Mouse (Mus musculus) frontal cortex, adult 2 months (tissue): ENCODE data around the gene Nle1. TPM values are rescaled to one million over a fixed set of nuclear protein-coding genes. Genes with fewer than 3 reads are reported as not detected.
"Not testable (repeated sequence)": the region's sequence is repeated elsewhere in the genome, so short reads cannot be mapped to it uniquely, and the experiment has no call there.

Source experiments
- DNase-seq, 2 experiments: peaks; one replicate each; pipeline ENCODE4 v3.0.0; 2022; ENCODE audit warnings: low spot score in 1 of 2; ENCODE audit errors: extremely low spot score in 1 of 2
- polyA plus RNA-seq: library from polyadenylated mRNA; depleted of rRNA; stranded (reverse); fragments of >200 nt; gene quantifications from 2 replicates; pipeline ENCODE4 v1.2.3, GENCODE M21; 2012; rRNA removed

Nle1 gene
- polyA plus RNA-seq: 35.6 and 39.1 TPM in 2 replicates

DNA sequence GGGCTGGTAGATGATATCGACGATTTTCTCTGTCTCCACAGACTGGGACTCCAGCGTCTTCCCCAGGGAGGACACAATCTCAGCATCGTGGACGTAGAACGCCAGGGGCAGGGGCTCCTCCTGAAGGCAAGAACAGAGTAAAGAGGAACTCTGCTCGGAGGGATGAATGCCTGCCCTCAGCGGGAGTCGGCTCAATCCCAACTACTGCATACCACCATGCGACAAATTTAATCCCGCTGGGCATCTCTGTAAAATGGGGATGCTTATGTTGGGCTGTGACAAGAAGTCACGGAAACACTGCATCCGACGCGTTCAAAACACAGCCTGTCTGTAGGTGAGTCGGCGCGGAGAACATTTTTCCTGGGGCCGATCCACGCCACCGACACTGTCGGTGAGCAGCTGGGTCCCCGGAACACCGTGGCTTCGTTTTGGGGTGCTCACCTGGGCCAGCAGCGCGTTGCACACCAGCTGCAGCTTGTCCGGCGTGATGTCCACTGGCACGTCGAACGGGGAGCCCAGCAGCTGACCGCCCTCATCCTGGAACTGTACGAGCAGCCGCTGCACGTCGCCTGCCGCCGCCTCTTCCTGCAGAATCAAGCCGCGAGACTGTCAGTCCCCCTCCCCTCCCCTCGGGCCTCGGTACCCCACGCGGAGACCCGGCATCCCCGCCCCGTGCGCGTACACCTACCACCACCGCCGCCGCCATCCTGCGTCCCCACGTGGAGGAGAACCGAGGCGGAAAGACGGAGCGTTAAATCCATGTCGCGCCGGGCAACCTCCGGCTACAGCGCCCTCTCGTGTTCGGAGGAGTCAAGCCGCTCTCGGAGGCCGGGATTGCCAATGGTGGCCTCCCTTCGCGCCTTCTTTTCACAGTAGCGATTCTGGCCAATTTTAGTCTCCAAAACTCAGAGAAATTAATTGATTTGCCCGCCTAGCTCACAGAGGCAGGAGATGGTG, at the start of gene Nle1:
Gene Nle1 (minus strand): TSS at position 761 of the 957 bp plus-strand sequence.
- DNase-seq: peak; percentile 79 to 97

DNA sequence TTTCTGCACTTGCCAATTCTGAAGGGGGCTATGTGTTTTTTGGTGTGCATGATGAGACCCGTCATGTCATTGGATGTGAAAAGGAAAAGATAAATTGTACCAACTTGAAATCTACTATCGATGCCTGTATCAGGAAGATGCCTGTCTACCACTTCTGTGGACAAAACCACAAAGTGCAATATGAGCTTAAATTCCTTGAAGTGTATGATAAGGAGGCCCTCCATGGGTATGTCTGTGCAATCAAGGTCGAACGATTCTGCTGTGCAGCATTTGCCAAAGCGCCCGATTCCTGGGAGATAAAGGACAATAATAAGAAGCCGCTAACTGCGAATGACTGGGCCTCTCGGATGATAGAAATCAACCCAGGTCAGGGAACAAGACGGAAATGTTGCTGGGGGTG, 48.7 kb upstream of the Nle1 start:
- no peak for DNase-seq

DNA sequence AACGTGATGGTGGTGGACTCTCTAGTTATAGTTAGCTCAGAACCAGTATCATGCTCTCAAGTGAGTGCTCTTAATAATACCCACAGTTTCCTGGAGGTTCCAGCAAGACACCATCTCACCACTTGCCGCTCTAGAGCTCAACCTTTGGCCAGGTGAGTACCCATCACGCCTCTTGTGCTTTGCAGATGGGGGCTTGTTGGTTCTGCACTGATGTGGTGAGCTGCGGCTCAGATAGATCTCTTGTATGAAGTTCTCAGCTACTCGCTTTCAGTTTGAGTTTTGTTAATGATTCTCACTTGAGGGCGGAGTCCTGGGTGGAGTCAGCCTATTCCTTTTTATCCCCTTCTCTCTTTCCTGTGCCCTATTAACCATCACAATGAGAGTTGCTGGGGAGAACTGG, 46.4 kb upstream of the Nle1 start:
- DNase-seq: no peak

DNA sequence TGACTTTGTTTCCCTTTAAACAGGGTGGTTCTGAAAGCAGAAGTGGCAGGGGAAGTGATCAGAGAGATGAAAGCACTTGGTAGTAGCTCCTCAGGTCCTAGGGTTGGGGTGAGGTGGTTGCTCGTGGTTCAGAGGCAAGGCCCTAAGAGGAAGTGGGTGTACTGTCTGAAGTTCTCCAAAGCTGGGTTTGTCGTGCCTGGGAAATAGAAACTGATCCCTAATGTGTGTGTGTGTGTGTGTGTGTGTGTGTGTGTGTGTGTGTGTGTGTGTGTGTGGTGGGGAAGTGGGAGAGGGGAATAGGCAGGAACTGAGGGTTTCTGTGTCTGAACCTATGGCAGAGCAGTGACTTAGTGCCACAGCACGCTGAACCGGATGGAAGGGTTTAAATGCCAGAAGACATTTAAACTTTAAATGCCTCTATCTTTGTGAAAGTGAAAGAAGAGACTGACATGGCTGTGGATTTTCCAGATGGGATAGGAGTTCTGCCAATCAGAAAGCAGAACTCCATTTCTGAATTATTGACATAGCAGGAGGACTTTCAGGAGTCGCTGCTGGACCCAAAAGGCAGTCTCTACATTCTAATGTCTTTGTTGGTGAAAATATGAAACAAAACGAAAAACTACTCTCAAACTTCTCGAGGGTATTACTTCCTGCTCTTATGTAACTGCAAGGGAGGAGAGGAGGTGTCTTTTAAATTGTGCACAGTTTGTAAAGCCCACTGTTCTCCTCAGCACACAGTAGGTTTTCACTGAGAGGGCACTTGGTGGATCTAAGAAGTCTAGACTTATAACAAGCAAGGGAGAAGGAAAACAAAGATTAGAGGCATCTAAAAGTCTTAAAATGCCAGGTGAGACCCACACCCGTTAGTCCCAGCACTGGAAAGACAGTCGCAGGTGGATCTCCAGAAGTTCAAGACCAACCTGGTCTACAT, 44.7 kb upstream of the Nle1 start:
- DNase-seq: no peak

DNA sequence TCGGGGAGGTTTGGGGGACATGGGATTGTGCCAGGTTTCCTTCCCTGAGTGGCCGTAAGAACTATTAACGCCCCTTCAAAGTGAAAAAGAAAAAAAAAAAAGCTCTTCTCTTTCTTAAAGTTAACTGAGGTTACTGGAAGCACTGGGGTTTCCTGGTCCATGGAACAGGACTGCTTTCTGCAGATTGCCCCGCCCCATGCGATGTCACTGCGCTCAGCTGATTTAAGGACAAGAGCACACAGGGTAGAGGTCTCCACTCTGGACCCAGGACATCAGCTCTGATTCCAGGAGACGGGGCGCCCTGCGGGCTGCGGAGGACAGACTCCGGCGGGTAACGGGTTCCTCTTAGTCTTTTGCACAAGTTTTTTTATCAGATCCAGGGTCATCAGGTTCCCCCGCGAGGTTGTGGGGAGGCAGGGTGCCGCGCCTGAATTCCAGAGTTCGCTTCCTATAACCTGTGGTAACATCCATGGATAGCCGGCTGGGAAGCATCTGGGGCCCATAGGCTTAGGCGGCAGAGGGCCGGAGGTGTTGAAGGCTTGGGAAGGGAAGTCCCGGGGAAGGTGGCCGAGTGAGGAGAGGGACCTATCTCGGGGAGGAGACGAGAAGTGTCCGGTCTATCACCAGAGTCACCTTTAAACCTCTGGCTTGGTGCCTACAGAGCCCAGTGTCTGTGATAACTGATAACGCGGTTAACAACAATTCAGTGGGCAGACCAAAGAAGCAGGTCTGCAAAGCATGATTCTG, 43.8 kb upstream of the Nle1 start:
- DNase-seq: no peak

DNA sequence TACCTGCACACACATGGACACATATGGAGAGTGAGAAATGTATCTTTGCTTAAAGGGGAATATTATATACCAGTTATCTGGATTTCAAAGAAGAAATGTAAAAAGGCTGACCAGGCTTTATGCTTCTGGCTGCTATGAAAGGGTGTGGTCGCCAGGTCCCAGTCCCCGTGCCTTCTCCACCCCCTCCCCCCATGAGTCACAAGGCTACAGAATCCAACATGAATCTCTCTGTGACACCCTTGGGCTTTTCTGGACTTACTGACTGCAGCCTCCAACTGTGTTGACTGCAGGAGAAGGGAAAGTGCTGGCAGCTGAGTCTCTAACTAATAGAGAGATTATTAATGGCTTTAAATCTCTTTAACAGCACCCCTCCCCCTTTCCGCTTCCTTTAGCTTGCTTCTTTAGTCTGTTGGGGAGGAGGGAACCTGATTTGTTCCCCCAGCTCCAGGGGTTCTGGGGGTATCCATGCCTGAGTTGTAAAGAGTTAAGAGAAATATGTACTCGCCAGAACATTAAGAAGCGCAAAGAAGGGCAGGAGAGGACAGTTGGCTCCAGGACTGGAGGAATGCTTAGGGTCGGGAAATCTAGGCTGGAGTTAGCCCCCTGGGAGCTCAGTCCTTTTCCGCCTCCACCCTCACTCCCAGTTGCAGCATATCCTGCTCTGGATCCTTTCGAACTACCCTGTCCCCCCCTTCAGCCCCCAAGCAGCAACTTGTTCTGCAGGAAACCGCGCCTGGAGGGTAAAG, 42.7 kb upstream of the Nle1 start, which contains the start of gene Slfn5:
Gene Slfn5 (plus strand): TSS at position 614 of the 746 bp plus-strand sequence.
- no peak for DNase-seq

DNA sequence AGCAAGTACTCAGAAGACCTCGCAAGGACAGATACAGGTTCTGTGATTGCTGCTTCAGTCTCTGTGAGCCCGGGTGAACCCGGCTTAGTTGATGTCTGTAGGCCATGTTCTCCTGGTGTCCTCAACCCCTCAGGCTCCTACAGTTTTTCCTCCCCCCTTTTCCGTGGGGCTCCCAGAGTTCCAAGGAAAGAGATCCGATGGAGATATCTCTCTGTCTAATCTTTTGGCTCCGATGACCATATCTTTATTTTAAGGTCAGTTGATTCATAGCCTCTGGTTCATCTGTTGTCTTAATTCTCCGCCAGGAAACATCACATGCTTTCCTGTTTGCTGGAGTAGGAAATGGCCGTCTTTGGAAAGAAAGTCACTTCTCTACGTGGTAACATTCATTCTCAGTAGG, 40.8 kb upstream of the Nle1 start:
- no peak for DNase-seq

DNA sequence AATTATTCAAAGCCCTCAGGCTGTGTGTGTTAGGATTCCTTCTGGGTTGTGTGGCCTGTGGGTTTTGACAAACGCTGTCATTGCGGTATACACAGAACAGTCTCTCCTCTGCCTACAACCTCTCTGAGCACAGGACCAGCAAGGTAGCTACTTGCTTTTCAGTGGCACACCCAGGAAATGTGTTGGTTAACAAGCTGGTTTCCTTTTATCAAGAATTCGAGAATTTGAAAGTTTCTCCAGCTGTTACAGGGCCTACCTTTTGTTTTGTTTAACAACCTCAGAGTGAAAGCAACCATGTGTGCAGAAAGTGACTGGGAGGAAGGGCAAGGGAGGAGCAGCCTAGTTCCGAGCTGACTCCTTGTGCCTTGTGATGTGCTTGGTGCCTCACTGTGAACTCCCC, 39.2 kb upstream of the Nle1 start:
- no peak for DNase-seq

DNA sequence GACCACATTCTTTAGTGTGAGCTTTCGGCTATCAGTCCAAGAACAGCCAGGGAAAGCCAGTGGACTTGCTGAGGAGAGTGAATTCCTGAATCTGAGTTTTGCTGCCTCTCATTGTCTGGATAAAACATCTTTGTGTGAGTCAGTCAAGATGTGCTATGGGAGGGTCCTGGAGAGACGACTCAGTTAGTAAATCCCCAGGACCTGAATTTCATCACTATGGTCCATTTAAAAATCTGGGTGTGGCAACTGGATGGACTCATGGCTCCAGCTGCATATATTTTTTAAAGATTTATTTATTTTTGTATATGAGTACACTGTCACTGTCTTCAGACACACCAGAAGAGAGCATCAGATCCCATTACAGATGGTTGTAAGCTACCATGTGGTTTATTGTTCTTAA, 37.4 kb upstream of the Nle1 start:
- no peak for DNase-seq

DNA sequence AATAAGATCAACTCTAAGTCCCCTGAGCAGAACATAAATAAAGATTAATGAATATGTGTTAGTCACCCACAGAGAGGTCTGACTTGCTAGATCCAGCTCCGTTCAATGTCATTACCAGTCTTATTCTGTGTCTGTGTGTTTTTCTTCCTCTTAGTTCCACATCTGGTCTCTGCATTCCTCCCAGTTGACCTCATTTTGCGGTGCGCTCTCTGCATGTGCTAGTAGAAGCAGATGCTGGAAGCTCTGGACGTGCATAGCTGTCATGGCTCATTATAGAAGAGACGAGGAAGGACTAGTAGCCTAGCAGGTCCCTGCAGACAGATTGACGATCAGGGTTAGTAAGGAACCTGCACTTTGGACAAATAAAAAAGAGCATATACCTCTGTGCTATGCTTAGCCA, 35.1 kb upstream of the Nle1 start:
- no peak for DNase-seq

DNA sequence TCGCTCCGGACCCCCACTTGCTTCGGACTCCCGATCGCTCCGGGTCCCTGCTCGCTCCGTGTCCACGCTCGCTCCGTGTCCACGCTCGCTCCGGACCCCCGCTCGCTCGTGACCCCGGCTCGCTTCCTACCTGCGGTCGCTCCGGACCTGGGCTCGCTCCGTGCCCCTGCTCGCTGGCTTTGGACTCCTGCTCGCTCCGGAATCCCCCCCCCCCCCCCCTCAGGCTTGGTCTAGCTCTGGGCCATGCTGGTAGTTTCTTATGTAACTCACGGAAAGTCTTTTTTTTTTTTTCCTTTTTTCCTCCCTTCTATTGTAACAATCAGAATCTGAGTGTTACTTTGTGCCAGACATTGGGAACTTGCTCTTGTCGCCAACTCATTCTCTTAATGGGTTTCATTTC, 25.0 kb upstream of the Nle1 start:
- no peak for DNase-seq

DNA sequence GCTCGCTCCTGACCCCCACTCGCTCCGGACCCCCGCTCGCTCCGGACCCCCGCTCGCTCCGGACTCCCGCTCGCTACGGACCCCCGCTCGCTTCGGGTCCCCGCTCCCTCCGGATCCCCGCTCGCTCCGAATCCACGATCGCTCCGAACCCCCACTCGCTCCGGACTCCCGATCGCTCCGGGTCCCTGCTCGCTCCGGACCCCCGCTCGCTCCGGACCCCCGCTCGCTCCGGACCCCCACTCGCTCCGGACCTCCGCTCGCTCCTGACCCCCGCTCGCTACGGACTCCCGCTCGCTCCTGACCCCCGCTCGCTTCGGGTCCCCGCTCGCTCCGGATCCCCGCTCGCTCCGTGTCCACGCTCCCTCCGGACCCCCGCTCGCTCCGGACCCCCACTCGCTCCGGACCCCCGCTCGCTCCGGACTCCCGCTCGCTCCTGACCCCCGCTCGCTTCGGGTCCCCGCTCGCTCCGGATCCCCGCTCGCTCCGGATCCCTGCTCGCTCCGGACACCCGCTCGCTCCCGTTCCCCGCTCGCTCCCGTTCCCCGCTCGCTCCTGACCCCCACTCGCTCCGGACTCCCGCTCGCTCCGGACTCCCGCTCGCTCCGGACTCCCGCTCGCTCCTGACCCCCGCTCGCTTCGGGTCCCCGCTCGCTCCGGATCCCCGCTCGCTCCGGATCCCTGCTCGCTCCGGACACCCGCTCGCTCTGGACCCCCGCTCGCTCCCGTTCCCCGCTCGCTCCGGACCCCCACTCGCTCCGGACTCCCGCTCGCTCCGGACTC, 23.6 kb upstream of the Nle1 start:
- DNase-seq: not testable (repeated sequence)

DNA sequence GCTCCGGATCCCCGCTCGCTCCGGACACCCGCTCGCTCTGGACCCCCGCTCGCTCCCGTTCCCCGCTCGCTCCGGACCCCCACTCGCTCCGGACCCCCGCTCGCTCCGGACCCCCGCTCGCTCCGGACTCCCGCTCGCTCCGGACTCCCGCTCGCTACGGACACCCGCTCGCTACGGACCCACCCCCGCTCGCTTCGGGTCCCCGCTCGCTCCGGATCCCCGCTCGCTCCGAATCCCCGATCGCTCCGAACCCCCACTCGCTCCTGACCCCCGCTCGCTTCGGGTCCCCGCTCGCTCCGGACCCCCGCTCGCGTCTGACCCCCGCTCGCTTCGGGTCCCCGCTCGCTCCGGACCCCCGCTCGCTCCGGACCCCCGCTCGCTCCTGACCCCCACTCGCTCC, 22.9 kb upstream of the Nle1 start:
- not testable (repeated sequence) for DNase-seq

DNA sequence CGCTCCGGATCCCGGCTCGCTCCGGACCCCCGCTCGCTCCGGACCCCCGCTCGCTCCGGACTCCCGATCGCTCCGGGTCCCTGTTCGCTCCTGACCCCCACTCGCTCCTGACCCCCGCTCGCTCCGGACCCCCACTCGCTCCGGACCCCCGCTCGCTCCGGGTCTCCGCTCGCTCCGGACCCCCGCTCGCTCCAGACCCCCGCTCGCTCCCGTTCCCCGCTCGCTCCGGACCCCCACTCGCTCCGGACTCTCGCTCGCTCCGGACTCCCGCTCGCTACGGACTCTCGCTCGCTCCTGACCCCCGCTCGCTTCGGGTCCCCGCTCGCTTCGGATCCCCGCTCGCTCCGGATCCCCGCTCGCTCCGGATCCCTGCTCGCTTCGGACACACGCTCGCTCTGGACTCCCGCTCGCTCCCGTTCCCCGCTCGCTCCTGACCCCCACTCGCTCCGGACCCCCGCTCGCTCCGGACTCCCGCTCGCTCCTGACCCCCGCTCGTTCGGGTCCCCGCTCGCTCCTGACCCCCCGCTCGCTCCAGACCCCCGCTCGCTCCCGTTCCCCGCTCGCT, 22.3 kb upstream of the Nle1 start:
- not testable (repeated sequence) for DNase-seq

DNA sequence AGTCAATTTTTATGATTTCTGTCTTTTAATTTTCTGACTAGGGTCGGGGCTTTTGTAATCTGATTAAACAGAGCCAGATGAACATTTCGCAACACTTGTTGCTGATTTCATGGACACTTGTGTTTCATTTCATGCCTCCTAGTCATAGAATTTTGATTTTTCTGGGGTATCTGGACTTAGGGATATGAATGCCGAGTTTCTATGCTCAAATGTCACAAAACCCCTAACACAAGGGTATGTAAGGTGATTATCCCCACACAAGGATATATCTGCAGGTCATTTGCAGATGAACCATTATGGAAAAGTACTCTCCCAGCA, 21.4 kb upstream of the Nle1 start:
- no peak for DNase-seq

DNA sequence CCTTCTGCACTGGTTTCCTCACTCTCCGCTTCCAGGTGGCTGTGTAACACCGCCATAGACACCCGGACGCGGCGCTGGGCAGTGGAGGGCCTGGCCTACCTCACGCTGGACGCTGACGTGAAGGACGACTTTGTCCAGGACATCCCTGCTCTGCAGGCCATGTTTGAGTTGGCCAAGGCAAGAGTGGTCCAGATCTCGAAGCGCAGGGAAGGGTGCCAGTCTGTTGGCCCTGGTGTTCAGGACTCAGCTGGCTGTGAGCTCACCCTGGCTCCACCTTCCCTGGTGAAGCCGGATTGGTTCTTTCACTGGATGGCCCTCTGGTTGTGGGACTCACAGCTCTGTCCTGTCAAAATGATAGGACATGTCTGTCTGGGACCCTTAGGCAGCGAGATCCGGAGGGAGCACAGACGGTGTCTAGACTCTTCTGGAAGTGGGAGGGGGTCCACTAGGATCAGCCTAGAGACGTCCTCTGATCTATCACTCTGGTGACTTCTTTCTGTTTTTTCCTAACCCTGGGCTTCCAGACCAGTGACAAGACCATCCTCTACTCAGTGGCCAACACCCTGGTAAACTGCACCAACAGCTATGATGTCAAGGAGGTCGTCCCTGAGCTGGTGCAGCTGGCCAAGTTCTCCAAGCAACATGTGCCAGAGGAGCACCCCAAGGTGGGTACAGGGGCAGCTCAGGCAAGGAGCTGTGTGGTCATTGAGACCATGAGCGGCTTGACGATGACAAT, 20.9 kb upstream of the Nle1 start:
- no peak for DNase-seq

DNA sequence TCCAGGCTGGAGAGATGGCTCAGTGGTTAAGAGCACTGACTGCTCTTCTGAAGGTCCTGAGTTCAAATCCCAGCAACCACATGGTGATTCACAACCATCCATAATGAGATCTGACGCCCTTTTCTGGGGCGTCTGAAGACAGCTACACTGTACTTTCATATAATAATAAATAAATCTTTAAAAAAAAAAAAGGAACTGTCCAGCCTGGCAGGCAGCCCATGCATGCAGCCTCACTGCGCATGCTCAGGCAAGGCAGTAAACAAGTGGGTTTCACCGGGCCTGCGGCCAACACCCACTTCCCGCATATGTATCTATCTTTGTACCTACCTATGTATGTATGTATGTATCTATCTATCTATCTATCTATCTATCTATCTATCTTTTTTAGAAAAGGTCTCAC, 15.7 kb upstream of the Nle1 start:
- DNase-seq: not testable (repeated sequence)

DNA sequence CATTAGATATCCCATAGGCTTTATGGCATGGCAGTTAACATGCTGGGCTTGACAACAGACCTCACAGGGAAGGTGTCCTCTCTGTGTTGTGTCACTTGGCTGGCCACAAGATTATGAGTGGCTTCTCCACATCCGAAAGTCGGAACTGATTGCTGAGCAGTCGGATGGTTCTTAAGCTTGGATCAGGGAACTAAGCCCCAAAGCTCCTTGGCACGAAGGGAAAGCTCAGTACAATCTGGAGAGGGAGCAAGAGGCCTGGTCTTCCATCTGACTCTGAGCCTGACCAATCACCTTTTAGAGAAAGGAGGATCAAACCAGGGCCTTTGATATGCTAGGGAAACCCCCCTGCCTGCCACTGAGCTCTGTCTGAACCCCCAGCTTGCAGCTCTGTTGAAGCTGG, 13.5 kb upstream of the Nle1 start:
- no peak for DNase-seq
